ENCODE assay signal across 32 mouse cellular contexts in genomic region chr1:105327789-105328188, GRCm38 (mm10). TPM values are rescaled to one million over a fixed set of nuclear protein-coding genes. Genes with fewer than 3 reads are reported as not detected.
"Had no signal": no experiment of that assay in that cellular context is flagged by ENCODE, and none has a peak within 500 bp of the region (broad histone marks: within the 10 kb centered on the region; RNA-seq: fewer than 3 reads in every experiment).

No protein-coding gene starts in this region.

- H3K4me3 ChIP-seq: limb, embryonic 10.5 days; limb, embryonic 12.5 days; limb, embryonic 13.5 days; limb, embryonic 15.5 days; liver, embryonic 12.5 days; liver, embryonic 13.5 days; liver, embryonic 15.5 days; lung, embryonic 15.5 days; megakaryocyte, embryonic 14.5 days; midbrain, embryonic 10.5 days; midbrain, embryonic 12.5 days; midbrain, embryonic 13.5 days; midbrain, embryonic 15.5 days; myocyte had no signal

- H3K9me3 ChIP-seq: limb, embryonic 10.5 days; limb, embryonic 12.5 days; limb, embryonic 13.5 days; limb, embryonic 15.5 days; liver, embryonic 12.5 days; liver, embryonic 13.5 days; liver, embryonic 15.5 days; lung, embryonic 15.5 days; midbrain, embryonic 10.5 days; midbrain, embryonic 12.5 days; midbrain, embryonic 13.5 days; midbrain, embryonic 15.5 days had no signal

- DNase-seq: left cerebral cortex, postnatal 4 days; liver; liver, embryonic 13.5 days; liver, postnatal 0 days; lung, adult 18-20 months; lung, adult 2 months; lung, embryonic 14.5 days; lung, postnatal 10 days; lung, postnatal 14 days; lung, postnatal 36 days; lung, postnatal 4 days; midbrain, embryonic 14.5 days had no signal

- ATAC-seq: liver, embryonic 12.5 days; liver, postnatal 0 days; lung, postnatal 0 days; midbrain, embryonic 13.5 days; midbrain, embryonic 15.5 days; midbrain, embryonic 16.5 days had no signal

- H3K36me3 ChIP-seq: limb, embryonic 10.5 days; limb, embryonic 12.5 days; limb, embryonic 13.5 days; limb, embryonic 15.5 days; liver, embryonic 12.5 days; liver, embryonic 13.5 days; liver, embryonic 15.5 days; lung, embryonic 15.5 days; midbrain, embryonic 10.5 days; midbrain, embryonic 13.5 days; midbrain, embryonic 15.5 days had no signal

- H3K4me2 ChIP-seq: limb, embryonic 12.5 days; limb, embryonic 13.5 days; limb, embryonic 15.5 days; liver, embryonic 11.5 days; liver, embryonic 12.5 days; liver, embryonic 13.5 days; liver, embryonic 15.5 days; lung, embryonic 14.5 days; lung, embryonic 15.5 days; midbrain, embryonic 11.5 days; midbrain, embryonic 12.5 days; midbrain, embryonic 13.5 days; midbrain, embryonic 15.5 days had no signal

- H3K27me3 ChIP-seq: limb, embryonic 12.5 days; limb, embryonic 13.5 days; limb, embryonic 15.5 days; liver, embryonic 12.5 days; liver, embryonic 13.5 days; liver, embryonic 15.5 days; lung, embryonic 15.5 days; megakaryocyte, embryonic 14.5 days; midbrain, embryonic 13.5 days; midbrain, embryonic 15.5 days had no signal

- H3K9ac ChIP-seq: limb, embryonic 12.5 days; limb, embryonic 13.5 days; limb, embryonic 15.5 days; liver, embryonic 12.5 days; liver, embryonic 13.5 days; liver, embryonic 14.5 days; liver, embryonic 15.5 days; liver, postnatal 0 days; lung, embryonic 14.5 days; lung, embryonic 15.5 days; midbrain, embryonic 12.5 days; midbrain, embryonic 13.5 days; midbrain, embryonic 15.5 days had no signal

- H3K4me1 ChIP-seq: limb, embryonic 10.5 days; limb, embryonic 12.5 days; limb, embryonic 13.5 days; limb, embryonic 15.5 days; liver, embryonic 12.5 days; liver, embryonic 13.5 days; liver, embryonic 15.5 days; lung, embryonic 15.5 days; megakaryocyte, embryonic 14.5 days had no signal

- H3K27ac ChIP-seq: limb, embryonic 10.5 days; limb, embryonic 12.5 days; limb, embryonic 13.5 days; limb, embryonic 15.5 days; liver, embryonic 12.5 days; liver, embryonic 13.5 days; liver, embryonic 14.5 days; liver, embryonic 15.5 days; lung, embryonic 15.5 days; macrophage; midbrain, embryonic 10.5 days; midbrain, embryonic 12.5 days; midbrain, embryonic 13.5 days; midbrain, embryonic 15.5 days had no signal

RNA-seq across cellular contexts. Expression of gene Rnf152, which starts 28.7 kb away (rescaled TPM):
- total RNA-seq: monocyte, adult 5-6 weeks had no signal
- polyA plus RNA-seq: macrophage had no signal
